Mouse (Mus musculus): Measurements from ENCODE around the gene Hoxb7. TPM values are rescaled to one million over a fixed set of nuclear protein-coding genes. Genes with fewer than 3 reads are reported as not detected.
A peak's percentile ranks its signal among the peaks of the same experiment; 100 is the strongest.

Gene Hoxb7
- polyA plus RNA-seq, 1 experiment = not detected

GRCm38 (mm10) chr11:96287411-96287810 is 988 bp downstream of the Hoxb7 start:
- Histone ChIP-seq H3K4me1 (ENCODE audit: control insufficient read depth, insufficient read depth, low read length) (no peaks in the 10 kb centered on the region), H3K9me3 (replicated peaks; ENCODE audit: control insufficient read depth, insufficient read depth, low read length, poor library complexity, severe bottlenecking) (no peaks in the 10 kb centered on the region), H3K9ac (ENCODE audit: low read depth, poor library complexity, severe bottlenecking) (peak overlapping the region; percentile 64), H3K4me3 (ENCODE audit: low read depth, low read length) (no peak overlapping the region), H3K36me3 (ENCODE audit: control insufficient read depth, insufficient read depth, low read length, poor library complexity, severe bottlenecking) (no peaks in the 10 kb centered on the region), H3K27me3 (ENCODE audit: control insufficient read depth, insufficient read depth, low read length, poor library complexity, severe bottlenecking) (peaks cover 74% of the 10 kb centered on the region), H3K27ac (ENCODE audit: insufficient read depth, low read length) (no peak overlapping the region)
- TF ChIP-seq POLR2A (IDR thresholded peaks at IDR 0.05; ENCODE audit: insufficient read depth, low read length) = no peak
- no peak for TF ChIP-seq EP300 (IDR thresholded peaks at IDR 0.05; ENCODE audit: insufficient read depth, low read depth, low read length)
- TF ChIP-seq CTCF (IDR thresholded peaks at IDR 0.05; ENCODE audit: low read depth, low read length) = no peak

DNA sequence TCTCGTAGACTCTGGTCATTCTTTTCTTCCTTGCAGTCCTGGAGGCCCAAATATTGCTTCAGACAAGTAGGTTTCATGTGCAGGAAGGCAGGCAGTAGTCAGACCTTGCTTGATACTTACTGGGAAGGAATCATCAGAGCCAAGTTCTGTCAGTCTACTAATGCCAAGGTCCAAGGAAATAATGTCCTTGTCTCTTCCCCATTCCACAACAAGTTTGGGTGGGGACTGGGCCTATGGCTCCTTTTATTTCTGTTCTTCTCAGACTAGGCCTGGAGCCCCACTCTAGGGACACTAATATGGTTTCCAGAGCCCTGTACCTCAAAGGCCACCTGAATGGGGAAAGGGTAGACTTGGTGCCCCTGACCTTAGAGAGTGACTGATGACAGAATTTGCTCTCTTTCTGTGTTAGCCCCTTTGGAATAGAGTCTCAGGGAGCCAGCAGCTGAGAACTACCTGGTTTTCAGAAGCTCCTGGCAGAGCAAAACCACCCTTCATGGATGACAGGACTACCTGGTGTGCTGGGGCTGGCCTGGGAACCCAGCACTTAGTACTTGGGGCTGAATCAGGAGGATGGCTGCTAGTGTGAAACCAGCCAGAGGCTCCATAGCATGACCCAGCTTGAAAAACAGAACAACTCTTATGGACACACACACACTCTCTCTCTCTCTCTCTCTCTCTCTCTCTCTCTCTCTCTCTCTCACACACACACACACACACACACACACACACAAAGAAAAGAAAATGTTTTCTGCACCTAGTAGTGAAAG is 2.2 kb downstream of the Hoxb7 start:
- Histone ChIP-seq H3K4me3 (ENCODE audit: low read depth, low read length) (no peak overlapping the region), H3K27me3 (ENCODE audit: control insufficient read depth, insufficient read depth, low read length, poor library complexity, severe bottlenecking) (peaks cover 74% of the 10 kb centered on the region), H3K36me3 (ENCODE audit: control insufficient read depth, insufficient read depth, low read length, poor library complexity, severe bottlenecking) (no peaks in the 10 kb centered on the region), H3K9me3 (replicated peaks; ENCODE audit: control insufficient read depth, insufficient read depth, low read length, poor library complexity, severe bottlenecking) (no peaks in the 10 kb centered on the region), H3K4me1 (ENCODE audit: control insufficient read depth, insufficient read depth, low read length) (no peaks in the 10 kb centered on the region), H3K27ac (ENCODE audit: insufficient read depth, low read length) (no peak overlapping the region), H3K9ac (ENCODE audit: low read depth, poor library complexity, severe bottlenecking) (no peak overlapping the region)
- no peak for TF ChIP-seq EP300 (IDR thresholded peaks at IDR 0.05; ENCODE audit: insufficient read depth, low read depth, low read length)
- no peak for TF ChIP-seq POLR2A (IDR thresholded peaks at IDR 0.05; ENCODE audit: insufficient read depth, low read length)
- TF ChIP-seq CTCF (IDR thresholded peaks at IDR 0.05; ENCODE audit: low read depth, low read length) = no peak

DNA sequence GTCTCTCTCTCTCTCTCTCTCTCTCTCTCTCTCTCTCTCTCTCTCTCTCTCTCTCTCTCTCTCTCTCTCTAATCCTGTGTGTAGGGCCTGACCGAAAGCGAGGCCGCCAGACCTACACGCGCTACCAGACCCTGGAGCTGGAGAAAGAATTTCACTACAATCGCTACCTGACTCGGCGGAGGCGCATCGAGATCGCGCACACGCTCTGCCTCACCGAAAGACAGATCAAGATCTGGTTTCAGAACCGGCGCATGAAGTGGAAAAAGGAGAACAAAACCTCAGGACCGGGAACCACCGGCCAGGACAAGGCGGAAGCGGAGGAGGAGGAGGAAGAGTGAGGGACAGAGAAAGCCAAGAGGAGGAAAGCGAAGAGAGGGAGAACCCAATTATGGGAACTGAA is 2.9 kb downstream of the Hoxb7 start:
- Histone ChIP-seq H3K27me3 (ENCODE audit: control insufficient read depth, insufficient read depth, low read length, poor library complexity, severe bottlenecking) (peaks cover 73% of the 10 kb centered on the region), H3K9me3 (replicated peaks; ENCODE audit: control insufficient read depth, insufficient read depth, low read length, poor library complexity, severe bottlenecking) (no peaks in the 10 kb centered on the region), H3K36me3 (ENCODE audit: control insufficient read depth, insufficient read depth, low read length, poor library complexity, severe bottlenecking) (no peaks in the 10 kb centered on the region), H3K27ac (ENCODE audit: insufficient read depth, low read length) (no peak overlapping the region), H3K4me3 (ENCODE audit: low read depth, low read length) (no peak overlapping the region), H3K9ac (ENCODE audit: low read depth, poor library complexity, severe bottlenecking) (no peak overlapping the region), H3K4me1 (ENCODE audit: control insufficient read depth, insufficient read depth, low read length) (no peaks in the 10 kb centered on the region)
- TF ChIP-seq EP300 (IDR thresholded peaks at IDR 0.05; ENCODE audit: insufficient read depth, low read depth, low read length) = no peak
- TF ChIP-seq CTCF (IDR thresholded peaks at IDR 0.05; ENCODE audit: low read depth, low read length) = no peak
- TF ChIP-seq POLR2A (IDR thresholded peaks at IDR 0.05; ENCODE audit: insufficient read depth, low read length) = no peak

- Histone ChIP-seq H3K4me1 (ENCODE audit: control insufficient read depth, insufficient read depth, low read length) (no peaks in the 10 kb centered on the region), H3K4me3 (ENCODE audit: low read depth, low read length) (no peak overlapping the region), H3K9ac (ENCODE audit: low read depth, poor library complexity, severe bottlenecking) (no peak overlapping the region), H3K36me3 (ENCODE audit: control insufficient read depth, insufficient read depth, low read length, poor library complexity, severe bottlenecking) (no peaks in the 10 kb centered on the region), H3K9me3 (replicated peaks; ENCODE audit: control insufficient read depth, insufficient read depth, low read length, poor library complexity, severe bottlenecking) (no peaks in the 10 kb centered on the region), H3K27ac (ENCODE audit: insufficient read depth, low read length) (no peak overlapping the region), H3K27me3 (ENCODE audit: control insufficient read depth, insufficient read depth, low read length, poor library complexity, severe bottlenecking) (peaks cover 68% of the 10 kb centered on the region)
- TF ChIP-seq POLR2A (IDR thresholded peaks at IDR 0.05; ENCODE audit: insufficient read depth, low read length) = no peak
- no peak for TF ChIP-seq EP300 (IDR thresholded peaks at IDR 0.05; ENCODE audit: insufficient read depth, low read depth, low read length)
- TF ChIP-seq CTCF (IDR thresholded peaks at IDR 0.05; ENCODE audit: low read depth, low read length) = no peak
These were observed 3.4 kb downstream of the Hoxb7 start for GRCm38 (mm10) chr11:96289837-96290236.

DNA sequence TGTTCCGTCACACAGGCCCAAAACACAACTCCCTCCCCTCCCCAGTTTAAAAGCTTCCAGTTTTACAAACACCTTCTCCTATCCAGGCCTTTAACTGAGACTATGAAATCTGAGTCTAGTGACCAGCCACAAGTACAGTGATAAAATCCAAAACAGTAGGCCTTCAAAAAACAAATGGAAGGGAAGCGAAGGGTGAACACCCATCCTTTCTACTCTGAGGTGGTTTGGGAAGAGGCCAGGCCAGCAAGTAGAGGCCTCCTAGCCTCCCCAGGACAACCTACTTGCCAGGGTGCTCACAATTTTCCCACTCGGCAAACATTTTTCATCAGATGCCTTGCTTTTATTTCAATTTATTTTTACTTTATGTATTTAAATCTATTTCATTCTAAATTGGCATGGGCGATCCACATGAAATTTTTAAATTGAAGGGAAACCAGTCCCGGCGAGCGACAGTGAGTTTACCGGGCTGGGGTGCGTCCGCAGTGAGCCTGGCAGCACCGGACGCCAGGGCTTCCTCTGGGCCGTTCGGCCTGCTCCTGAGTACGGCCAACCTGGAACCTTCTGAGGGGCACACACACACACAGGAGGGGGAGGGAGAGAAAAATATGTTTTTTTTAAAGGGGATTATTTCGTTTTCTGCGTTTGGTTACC is 4.4 kb downstream of the Hoxb7 start:
- Histone ChIP-seq H3K4me3 (ENCODE audit: low read depth, low read length) (no peak overlapping the region), H3K27me3 (ENCODE audit: control insufficient read depth, insufficient read depth, low read length, poor library complexity, severe bottlenecking) (peaks cover 76% of the 10 kb centered on the region), H3K27ac (ENCODE audit: insufficient read depth, low read length) (no peak overlapping the region), H3K36me3 (ENCODE audit: control insufficient read depth, insufficient read depth, low read length, poor library complexity, severe bottlenecking) (no peaks in the 10 kb centered on the region), H3K4me1 (ENCODE audit: control insufficient read depth, insufficient read depth, low read length) (no peaks in the 10 kb centered on the region), H3K9me3 (replicated peaks; ENCODE audit: control insufficient read depth, insufficient read depth, low read length, poor library complexity, severe bottlenecking) (no peaks in the 10 kb centered on the region), H3K9ac (ENCODE audit: low read depth, poor library complexity, severe bottlenecking) (no peak overlapping the region)
- TF ChIP-seq EP300 (IDR thresholded peaks at IDR 0.05; ENCODE audit: insufficient read depth, low read depth, low read length) (no peak), CTCF (IDR thresholded peaks at IDR 0.05; ENCODE audit: low read depth, low read length) (no peak), POLR2A (IDR thresholded peaks at IDR 0.05; ENCODE audit: insufficient read depth, low read length) (no peak)

Data from ES-Bruce4 (cell line).